In genomic region chr6:33992213-33993034, GRCm38 (mm10) we compare ENCODE assay signal across 13 mouse cellular contexts. TPM values are rescaled to one million over a fixed set of nuclear protein-coding genes. Genes with fewer than 3 reads are reported as not detected.
A peak's percentile ranks its signal among the peaks of the same experiment; 100 is the strongest.
DNase-seq lines count a peak whose midpoint lies in the region; ATAC-seq and TF ChIP-seq lines count a peak whose summit lies in the region.
"Had no signal": no experiment of that assay in that cellular context is flagged by ENCODE, and none has a peak within 500 bp of the region (broad histone marks: within the 10 kb centered on the region; RNA-seq: fewer than 3 reads in every experiment).

No protein-coding gene starts in this region.

- TF ChIP-seq POLR2A in thymus, adult 2 months (IDR thresholded peaks at IDR 0.05; ENCODE audit: control insufficient read depth, extremely low read depth, insufficient read depth, low read length, poor library complexity): no peak

- H3K4me1 ChIP-seq in hindbrain, embryonic 13.5 days (replicated peaks): peaks cover 28% of the 10 kb centered on the region
- H3K4me1 ChIP-seq in midbrain, embryonic 16.5 days (ENCODE audit: control insufficient read depth, insufficient read depth, low read length): peaks cover 7% of the 10 kb centered on the region; the same call in 1 of the 2 replicates
- no peaks in the 10 kb centered on the region for H3K4me1 ChIP-seq in kidney, embryonic 15.5 days
- H3K4me1 ChIP-seq in thymus, adult 2 months (replicated peaks; ENCODE audit: control insufficient read depth, insufficient read depth, low read length): peaks cover 10% of the 10 kb centered on the region
- H3K4me1 ChIP-seq: embryonic facial prominence, embryonic 12.5 days had no signal

- 31% methylated on average over 24 of the region's 24 CpGs for WGBS in hindbrain, embryonic 13.5 days
- WGBS in midbrain, embryonic 16.5 days: 17% methylated on average over 24 of the region's 24 CpGs
- 48% methylated on average over 24 of the region's 24 CpGs for WGBS in kidney, embryonic 15.5 days
- 81% methylated on average over 24 of the region's 24 CpGs for WGBS in thymus, adult 2 months

- no peak for TF ChIP-seq CTCF in thymus, adult 2 months (IDR thresholded peaks at IDR 0.05; ENCODE audit: borderline replicate concordance, control insufficient read depth, extremely low read depth, insufficient read depth, low read length, poor library complexity)

- no peak overlapping the region for H3K9ac ChIP-seq in hindbrain, embryonic 13.5 days
- peak overlapping the region; percentile 27; the same call in 1 of the 2 replicates for H3K9ac ChIP-seq in midbrain, embryonic 16.5 days (ENCODE audit: low read depth, low read length)
- no peak overlapping the region for H3K9ac ChIP-seq in kidney, embryonic 15.5 days
- H3K9ac ChIP-seq: embryonic facial prominence, embryonic 12.5 days; lung, embryonic 14.5 days had no signal

- H3K9me3 ChIP-seq in hindbrain, embryonic 13.5 days: no peaks in the 10 kb centered on the region
- no peaks in the 10 kb centered on the region for H3K9me3 ChIP-seq in midbrain, embryonic 16.5 days (replicated peaks; ENCODE audit: control insufficient read depth, low read length, poor library complexity, severe bottlenecking)
- no peaks in the 10 kb centered on the region for H3K9me3 ChIP-seq in kidney, embryonic 15.5 days (replicated peaks)
- H3K9me3 ChIP-seq: embryonic facial prominence, embryonic 12.5 days had no signal

- H3K27ac ChIP-seq in hindbrain, embryonic 13.5 days: peak overlapping the region; percentile 82
- peak overlapping the region; percentile 26; the same call in 1 of the 2 replicates for H3K27ac ChIP-seq in midbrain, embryonic 16.5 days (ENCODE audit: low read length)
- H3K27ac ChIP-seq in kidney, embryonic 15.5 days: no peak overlapping the region
- H3K27ac ChIP-seq in thymus, adult 2 months (ENCODE audit: control insufficient read depth, insufficient read depth, low read length): no peak overlapping the region
- H3K27ac ChIP-seq: embryonic facial prominence, embryonic 12.5 days had no signal

- DNase-seq in ZHBTc4 (ENCODE audit: low read depth, low spot score): peak; percentile 71
- peak; percentile 41 for DNase-seq in embryo, embryonic 11 days
- DNase-seq in adrenal gland, adult 8-10 months: no peak
- no peak for DNase-seq in kidney, adult 8-10 months
- no peak for DNase-seq in thymus, adult 2 months
- DNase-seq: heart, postnatal 4 days; kidney, postnatal 36 days; lung, embryonic 14.5 days had no signal

- no peaks in the 10 kb centered on the region for H3K36me3 ChIP-seq in hindbrain, embryonic 13.5 days
- H3K36me3 ChIP-seq in midbrain, embryonic 16.5 days (ENCODE audit: control insufficient read depth, insufficient read depth, low read length): no peaks in the 10 kb centered on the region
- no peaks in the 10 kb centered on the region for H3K36me3 ChIP-seq in kidney, embryonic 15.5 days
- H3K36me3 ChIP-seq in thymus, adult 2 months (ENCODE audit: control insufficient read depth, insufficient read depth, low read length): no peaks in the 10 kb centered on the region
- H3K36me3 ChIP-seq: embryonic facial prominence, embryonic 12.5 days had no signal

- ATAC-seq in hindbrain, embryonic 13.5 days (ENCODE audit: low FRiP score): peak; percentile 79
- peak; percentile 79 for ATAC-seq in midbrain, embryonic 16.5 days
- ATAC-seq in kidney, embryonic 15.5 days (replicated peaks; ENCODE audit: low FRiP score): no peak

- H3K4me3 ChIP-seq in hindbrain, embryonic 13.5 days: no peak overlapping the region
- peak overlapping the region; percentile 17; the same call in 1 of the 2 replicates for H3K4me3 ChIP-seq in midbrain, embryonic 16.5 days (ENCODE audit: low read depth, low read length)
- no peak overlapping the region for H3K4me3 ChIP-seq in kidney, embryonic 15.5 days (replicated peaks)
- no peak overlapping the region for H3K4me3 ChIP-seq in thymus, adult 2 months (ENCODE audit: control insufficient read depth, insufficient read depth, low read length)
- H3K4me3 ChIP-seq: embryonic facial prominence, embryonic 12.5 days had no signal

- no peaks in the 10 kb centered on the region for H3K27me3 ChIP-seq in hindbrain, embryonic 13.5 days
- H3K27me3 ChIP-seq in midbrain, embryonic 16.5 days (ENCODE audit: control insufficient read depth, insufficient read depth, low read depth, low read length): no peaks in the 10 kb centered on the region
- no peaks in the 10 kb centered on the region for H3K27me3 ChIP-seq in kidney, embryonic 15.5 days
- no peaks in the 10 kb centered on the region for H3K27me3 ChIP-seq in thymus, adult 2 months (ENCODE audit: control insufficient read depth, insufficient read depth, low read length)
- H3K27me3 ChIP-seq: embryonic facial prominence, embryonic 12.5 days had no signal

- peak overlapping the region; percentile 44 for H3K4me2 ChIP-seq in hindbrain, embryonic 13.5 days
- H3K4me2 ChIP-seq in midbrain, embryonic 16.5 days (ENCODE audit: low read length): peak overlapping the region; percentile 53
- H3K4me2 ChIP-seq in kidney, embryonic 15.5 days: no peak overlapping the region
- H3K4me2 ChIP-seq: embryonic facial prominence, embryonic 12.5 days; lung, embryonic 14.5 days had no signal

RNA-seq across cellular contexts. Expression of gene Lrguk, which starts 36.8 kb away (rescaled TPM):
- polyA plus RNA-seq in hindbrain, embryonic 13.5 days (2015; fragmentation: Nextera tagmentation; extraction: Ambion mirVana): 0.98 and 1.2 TPM in 2 replicates
- 0.50 and 1.1 TPM in 2 replicates for polyA plus RNA-seq in midbrain, embryonic 16.5 days (2015; fragmentation: Nextera tagmentation; extraction: Ambion mirVana)
- total RNA-seq in adrenal gland, adult 8-10 months (2022): 1 to 10 TPM in 2 of 4 experiments, under 1 TPM in 2; 0.63 to 1.7 (median 1.1) TPM
- polyA plus RNA-seq in kidney, embryonic 15.5 days (2015; fragmentation: Nextera tagmentation; extraction: Ambion mirVana): 1.1 and 1.3 TPM in 2 replicates
- 0.23 and 0.31 TPM in 2 replicates for polyA plus RNA-seq in thymus, adult 2 months (2012; rRNA removed)
- polyA plus RNA-seq: small intestine, adult 2 months had no signal

Comparison
In these comparisons a context has a peak if more than half of its experiments do, and no peak if none do; other contexts are left out.
1. DNase-seq: peak in ZHBTc4 (single experiment) and embryo, embryonic 11 days (single experiment); none in adrenal gland, adult 8-10 months (single experiment), kidney, adult 8-10 months (0 of 2) and thymus, adult 2 months (single experiment).
2. H3K27ac ChIP-seq: peak in hindbrain, embryonic 13.5 days (single experiment) and midbrain, embryonic 16.5 days (single experiment); none in kidney, embryonic 15.5 days (single experiment) and thymus, adult 2 months (single experiment).